Mouse (Mus musculus) kidney, embryonic 14.5 days (tissue): ENCODE data around the gene Brpf3. TPM values are rescaled to one million over a fixed set of nuclear protein-coding genes. Genes with fewer than 3 reads are reported as not detected.
"Not testable (repeated sequence)": the region's sequence is repeated elsewhere in the genome, so short reads cannot be mapped to it uniquely, and the experiment has no call there.

Experiments
- ATAC-seq: fragments of 200-750 bp; cut with Nextera tagmentation; 2 replicates; pipeline ENCODE4 v1.8.0; 2017; ENCODE audit warnings: moderate number of reproducible peaks, mild to moderate bottlenecking, moderate TSS enrichment, moderate library complexity; ENCODE audit not compliant: low FRiP score, low TSS enrichment
- H3K27ac ChIP-seq: fragments of 300-500 bp; sonication (generic); 2 replicates; pipeline ENCODE4 v1.5.1; 2014; ENCODE audit warnings: low read depth, mild to moderate bottlenecking, low read length, moderate library complexity, mixed read lengths
- H3K27me3 ChIP-seq: fragments of 300-500 bp; sonication (generic); 2 replicates; pipeline ENCODE4 v1.6.1; 2014; ENCODE audit warnings: mild to moderate bottlenecking, low read length; ENCODE audit not compliant: control insufficient read depth, insufficient read depth
- H3K36me3 ChIP-seq: fragments of 300-500 bp; sonication (generic); 2 replicates; pipeline ENCODE4 v1.6.1; 2014; ENCODE audit warnings: low read length, mixed read lengths; ENCODE audit not compliant: control insufficient read depth, insufficient read depth
- H3K4me1 ChIP-seq: fragments of 300-500 bp; sonication (generic); 2 replicates; pipeline ENCODE4 v1.6.1; 2014; ENCODE audit warnings: low read length, mixed read lengths; ENCODE audit not compliant: control insufficient read depth, insufficient read depth
- H3K4me2 ChIP-seq: fragments of 300-500 bp; sonication (generic); replicated peaks from 2 replicates; pipeline ENCODE4 v1.6.1; 2014; ENCODE audit warnings: low read depth, mild to moderate bottlenecking, low read length
- H3K4me3 ChIP-seq: fragments of 300-500 bp; sonication (generic); 2 replicates; pipeline ENCODE4 v1.5.1; 2014; ENCODE audit warnings: mild to moderate bottlenecking, low read length
- H3K9ac ChIP-seq: fragments of 300-500 bp; sonication (generic); 2 replicates; pipeline ENCODE4 v1.6.1; 2014; ENCODE audit warnings: low read depth, mild to moderate bottlenecking, low read length, moderate library complexity
- H3K9me3 ChIP-seq: fragments of 300-500 bp; sonication (generic); 2 replicates; pipeline ENCODE4 v1.6.1; 2016; ENCODE audit warnings: low read length; ENCODE audit not compliant: control insufficient read depth
- WGBS: fragments of 180-500 bp; shearing (Covaris S2); extraction: QIAGEN DNeasy Blood & Tissue Kit; methylation state at CpG from one replicate; pipeline ENCODE4 v1.1.7; 2014; 5-methylcytosine and 5-hydroxymethylcytosine counted together
- polyA plus RNA-seq: library from polyadenylated mRNA; unstranded; fragments of >200 nt; fragmentation: Nextera tagmentation; extraction: Ambion mirVana; gene quantifications from 2 replicates; pipeline ENCODE4 v1.2.1, GENCODE M21; 2014

The Brpf3 gene
- polyA plus RNA-seq, 1 experiment from 2014 or later = 16.2 TPM

DNA sequence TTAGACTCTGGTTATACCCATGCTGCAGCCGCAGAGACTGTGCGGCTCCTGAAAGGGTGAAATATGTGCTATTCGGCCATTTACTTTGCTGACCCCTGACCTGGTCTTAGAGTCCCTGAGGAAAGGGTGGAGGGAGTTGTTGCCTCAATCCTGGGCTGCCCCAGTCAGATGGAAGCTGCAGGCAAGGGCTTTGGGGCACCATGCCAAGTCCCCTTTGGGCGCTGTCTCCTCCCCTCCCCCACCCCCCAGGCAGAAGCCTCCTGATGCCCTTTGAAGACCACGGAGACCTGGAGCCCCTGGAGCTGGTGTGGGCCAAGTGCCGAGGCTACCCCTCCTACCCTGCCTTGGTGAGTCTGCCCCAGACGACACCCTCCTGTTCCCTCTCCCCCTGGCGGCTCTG lies 30.2 kb downstream of the Brpf3 start:
- Histone ChIP-seq H3K36me3 (peaks cover 75% of the 10 kb centered on the region), H3K4me1 (no peaks in the 10 kb centered on the region), H3K4me2 (no peak overlapping the region), H3K9ac (no peak overlapping the region), H3K27me3 (no peaks in the 10 kb centered on the region), H3K27ac (no peak overlapping the region), H3K9me3 (no peaks in the 10 kb centered on the region), H3K4me3 (no peak overlapping the region)
- WGBS = 50% methylated on average over 8 of the region's 8 CpGs
- no peak; the same call in 1 of the 2 replicates for ATAC-seq

DNA sequence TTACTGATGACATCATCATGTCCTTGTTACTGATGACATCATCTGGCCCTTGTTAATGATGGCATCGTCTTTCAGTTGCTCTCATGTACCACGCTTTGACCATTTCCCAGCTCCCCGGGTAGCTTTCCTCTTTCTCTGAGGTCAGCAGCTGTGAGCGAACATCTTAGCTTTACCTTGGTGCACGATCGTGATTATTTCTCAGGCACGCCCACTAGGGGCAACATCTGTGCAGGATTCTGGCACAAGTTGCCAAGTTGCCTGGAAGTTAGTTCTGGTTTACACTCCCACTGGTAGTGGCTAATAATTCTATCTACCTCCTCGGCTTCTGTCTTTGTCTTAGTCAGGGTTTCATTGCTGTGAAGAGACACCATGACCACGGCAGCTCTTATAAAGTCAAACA lies 31.1 kb downstream of the Brpf3 start:
- no peaks in the 10 kb centered on the region for H3K27me3 ChIP-seq
- no peak overlapping the region for H3K4me3 ChIP-seq
- no peak for ATAC-seq
- WGBS = 85% methylated on average over 9 of the region's 9 CpGs
- no peaks in the 10 kb centered on the region for H3K4me1 ChIP-seq
- H3K27ac ChIP-seq = no peak overlapping the region
- peaks cover 75% of the 10 kb centered on the region for H3K36me3 ChIP-seq
- no peak overlapping the region for H3K9ac ChIP-seq
- no peak overlapping the region for H3K4me2 ChIP-seq
- no peaks in the 10 kb centered on the region for H3K9me3 ChIP-seq

DNA sequence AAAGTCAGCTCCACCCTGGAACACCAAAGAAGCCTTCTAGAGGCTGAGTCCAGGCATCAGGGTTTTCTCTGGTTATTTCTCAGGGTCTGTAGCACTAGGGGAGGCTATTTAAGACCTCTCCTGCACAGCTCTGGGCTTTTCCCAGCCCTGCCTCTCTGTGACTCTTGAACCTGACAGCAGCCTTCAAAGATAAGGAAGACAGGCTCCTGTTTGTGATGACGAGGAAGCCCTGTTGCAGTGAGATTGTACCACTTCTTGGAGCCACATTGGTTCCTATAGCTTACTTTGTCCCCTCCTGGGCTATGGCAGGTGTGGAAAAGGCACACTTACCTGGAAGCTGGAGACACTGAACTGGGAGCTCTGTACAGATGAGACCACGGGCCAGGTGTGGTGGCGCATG lies 32.0 kb downstream of the Brpf3 start:
- H3K27me3 ChIP-seq = no peaks in the 10 kb centered on the region
- H3K36me3 ChIP-seq = peaks cover 75% of the 10 kb centered on the region
- H3K9ac ChIP-seq = no peak overlapping the region
- ATAC-seq = no peak
- H3K27ac ChIP-seq = no peak overlapping the region
- no peaks in the 10 kb centered on the region for H3K4me1 ChIP-seq
- H3K4me2 ChIP-seq = no peak overlapping the region
- H3K4me3 ChIP-seq = no peak overlapping the region
- no peaks in the 10 kb centered on the region for H3K9me3 ChIP-seq
- 92% methylated on average over 3 of the region's 3 CpGs for WGBS

DNA sequence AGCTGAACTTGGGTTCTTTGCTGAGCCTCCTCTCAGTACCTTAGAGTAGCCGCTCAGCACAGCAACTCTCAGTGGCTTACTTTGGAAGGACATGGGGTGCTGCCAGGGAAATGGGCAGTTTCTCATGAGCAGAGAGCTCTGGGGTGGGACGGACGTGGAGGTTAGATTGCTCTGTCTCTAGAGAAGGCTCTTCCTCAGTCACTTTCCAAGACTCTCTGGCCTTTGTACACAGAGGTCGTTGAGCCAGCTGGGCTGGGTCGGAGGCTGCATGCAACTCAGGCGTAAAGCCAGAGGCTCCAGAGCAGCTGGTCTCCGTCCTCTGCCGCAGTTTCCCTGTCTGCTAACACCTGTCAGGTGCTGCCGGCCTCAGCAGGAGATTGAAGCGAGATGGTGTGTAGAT lies 33.8 kb downstream of the Brpf3 start:
- peaks cover 74% of the 10 kb centered on the region for H3K36me3 ChIP-seq
- no peak overlapping the region for H3K27ac ChIP-seq
- 45% methylated on average over 10 of the region's 10 CpGs for WGBS
- no peaks in the 10 kb centered on the region for H3K27me3 ChIP-seq
- H3K9me3 ChIP-seq = peaks cover 3% of the 10 kb centered on the region; the same call in 1 of the 2 replicates
- H3K4me1 ChIP-seq = no peaks in the 10 kb centered on the region
- H3K4me3 ChIP-seq = no peak overlapping the region
- H3K9ac ChIP-seq = no peak overlapping the region
- H3K4me2 ChIP-seq = no peak overlapping the region
- no peak for ATAC-seq

DNA sequence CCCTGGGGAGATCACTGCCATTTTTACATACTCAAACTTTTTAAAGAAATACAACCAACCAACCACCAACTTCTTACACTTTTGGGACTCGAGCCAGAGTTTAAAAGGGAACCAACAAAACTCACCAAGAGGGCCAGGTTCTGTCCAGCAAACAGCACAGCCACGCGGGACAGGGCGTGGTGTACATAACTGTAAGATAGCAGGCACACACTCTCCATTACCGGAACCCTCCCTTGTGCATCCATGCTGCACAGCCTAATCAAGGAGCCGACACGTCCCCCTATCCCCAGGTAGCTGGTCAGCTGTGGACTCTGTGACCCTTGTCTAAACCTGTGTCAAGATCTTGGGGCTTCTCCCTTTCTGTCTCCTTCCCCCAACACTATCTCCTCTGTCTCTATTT lies 37.0 kb downstream of the Brpf3 start:
- Histone ChIP-seq H3K4me2 (no peak overlapping the region), H3K9ac (no peak overlapping the region), H3K9me3 (peaks cover 8% of the 10 kb centered on the region; the same call in 1 of the 2 replicates), H3K4me3 (no peak overlapping the region), H3K36me3 (peaks cover 55% of the 10 kb centered on the region), H3K27me3 (no peaks in the 10 kb centered on the region), H3K27ac (no peak overlapping the region), H3K4me1 (no peaks in the 10 kb centered on the region)
- ATAC-seq = no peak
- WGBS = 85% methylated on average over 7 of the region's 7 CpGs

DNA sequence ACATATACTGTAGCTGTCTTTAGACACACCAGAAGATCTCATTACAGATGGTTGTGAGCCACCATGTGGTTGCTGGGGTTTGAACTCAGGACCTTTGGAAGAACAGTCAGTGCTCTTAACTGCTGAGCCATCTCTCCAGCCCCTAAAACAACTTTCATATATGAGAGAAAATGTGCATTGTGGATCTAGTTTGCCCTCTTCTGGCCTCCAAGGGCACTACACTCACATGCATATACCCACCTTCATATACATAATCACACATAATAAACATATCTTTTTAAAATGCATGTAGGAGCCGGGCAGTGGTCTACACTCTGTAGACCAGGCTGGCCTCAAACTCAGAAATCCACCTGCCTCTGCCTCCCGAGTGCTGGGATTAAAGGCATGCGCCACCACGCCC lies 41.1 kb downstream of the Brpf3 start:
- H3K27ac ChIP-seq, H3K27me3 ChIP-seq, H3K4me2 ChIP-seq, H3K9ac ChIP-seq, H3K4me3 ChIP-seq, H3K4me1 ChIP-seq, ATAC-seq, H3K9me3 ChIP-seq: not testable (repeated sequence)
- H3K36me3 ChIP-seq = peaks cover 24% of the 10 kb centered on the region
- over 99% methylated on average over 4 of the region's 4 CpGs for WGBS

DNA sequence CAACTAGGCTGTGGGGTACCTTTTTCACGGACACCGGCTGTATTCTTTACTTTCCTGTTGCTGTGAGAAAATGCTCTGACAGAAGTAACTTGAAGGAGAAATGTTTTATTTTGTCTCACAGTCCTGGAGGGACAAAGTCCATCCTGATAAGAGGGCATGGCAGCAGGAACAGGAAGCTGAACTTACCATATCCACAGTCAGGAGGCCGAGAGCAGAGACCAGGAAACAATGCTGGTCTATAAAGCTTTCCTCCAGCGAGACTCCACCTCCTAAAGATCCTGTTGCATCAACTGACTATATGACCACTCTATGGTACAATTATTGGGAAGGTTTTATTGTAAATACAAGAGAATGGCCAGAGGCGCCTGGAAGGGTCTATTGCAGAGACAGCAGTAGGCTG lies 42.8 kb downstream of the Brpf3 start:
- Histone ChIP-seq H3K27ac (no peak overlapping the region), H3K9me3 (peaks cover 8% of the 10 kb centered on the region; the same call in 1 of the 2 replicates), H3K9ac (no peak overlapping the region), H3K4me2 (no peak overlapping the region), H3K27me3 (no peaks in the 10 kb centered on the region), H3K4me3 (no peak overlapping the region), H3K4me1 (peaks cover 6% of the 10 kb centered on the region; the same call in 1 of the 2 replicates), H3K36me3 (peaks cover 7% of the 10 kb centered on the region)
- ATAC-seq = no peak
- 65% methylated on average over 5 of the region's 5 CpGs for WGBS

DNA sequence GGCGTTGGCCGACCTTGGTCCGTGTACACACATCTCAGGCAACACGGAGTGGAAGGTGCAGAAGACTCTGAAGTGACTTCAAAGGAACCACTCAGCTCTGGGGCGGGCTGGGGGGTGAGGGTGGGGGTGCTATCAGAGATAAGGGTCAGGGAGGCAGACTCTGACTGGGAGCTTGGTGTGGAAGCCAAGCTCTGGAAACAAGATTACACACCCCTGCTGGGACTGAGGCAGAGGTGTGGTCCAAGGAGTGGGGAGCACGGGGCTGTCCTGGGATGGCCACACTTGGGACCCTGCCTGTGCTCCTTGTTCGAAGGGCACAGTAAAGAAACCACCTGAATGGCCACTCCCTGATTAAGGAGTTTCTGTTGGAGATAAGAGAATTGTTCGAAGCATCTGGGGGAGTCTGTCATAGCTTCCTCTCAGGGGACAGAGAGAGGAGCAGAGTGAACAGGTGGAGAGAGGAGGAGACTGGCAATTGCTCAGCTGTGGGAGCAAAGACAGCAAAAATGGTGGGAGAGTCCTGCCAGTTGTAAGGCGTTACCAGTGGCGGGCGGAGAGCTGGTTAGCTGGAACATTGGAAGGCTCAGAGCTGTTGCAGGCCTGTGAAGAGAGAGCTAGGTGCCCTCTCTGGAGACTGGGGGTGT lies 46.2 kb downstream of the Brpf3 start:
- WGBS = 68% methylated on average over 11 of the region's 11 CpGs
- peaks cover 6% of the 10 kb centered on the region; the same call in 1 of the 2 replicates for H3K4me1 ChIP-seq
- no peaks in the 10 kb centered on the region for H3K27me3 ChIP-seq
- no peak for ATAC-seq
- no peak overlapping the region for H3K27ac ChIP-seq
- H3K4me2 ChIP-seq = no peak overlapping the region
- H3K36me3 ChIP-seq = no peaks in the 10 kb centered on the region
- H3K4me3 ChIP-seq = no peak overlapping the region
- H3K9me3 ChIP-seq = no peaks in the 10 kb centered on the region
- H3K9ac ChIP-seq = no peak overlapping the region

DNA sequence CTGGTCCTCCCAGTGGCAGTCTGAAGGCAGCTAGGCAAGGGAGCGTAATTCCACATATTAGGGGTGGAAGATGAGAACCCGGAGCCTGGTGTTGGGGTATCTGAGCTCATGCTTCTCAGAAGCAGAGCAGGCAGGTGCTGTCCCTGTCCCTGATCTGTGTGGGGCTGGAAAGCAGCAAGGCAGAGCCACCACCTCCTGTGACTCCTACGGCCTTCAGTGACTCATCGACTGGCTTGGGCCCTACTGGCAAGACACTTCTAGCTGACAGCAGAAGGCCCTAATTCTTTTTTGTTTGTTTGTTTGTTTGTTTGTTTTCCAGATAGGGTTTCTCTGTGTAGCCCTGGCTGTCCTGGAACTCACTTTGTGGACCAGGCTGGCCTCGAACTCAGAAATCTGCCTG lies 49.6 kb downstream of the Brpf3 start:
- Histone ChIP-seq H3K9me3 (0 out of 2 replicates have a peak, but pooled peaks cover 3% of the 10 kb centered on the region), H3K27ac (no peak overlapping the region), H3K36me3 (no peaks in the 10 kb centered on the region), H3K4me3 (no peak overlapping the region), H3K4me2 (no peak overlapping the region), H3K27me3 (no peaks in the 10 kb centered on the region), H3K4me1 (peaks cover 6% of the 10 kb centered on the region; the same call in 1 of the 2 replicates), H3K9ac (no peak overlapping the region)
- 90% methylated on average over 5 of the region's 5 CpGs for WGBS
- ATAC-seq = no peak
